Mouse (Mus musculus): ENCODE results near the gene Dhx37.

GRCm38 (mm10) chr5:125390906-125391477 is 42.9 kb downstream of the Dhx37 start:
- TF ChIP-seq CTCF (IDR thresholded peaks at IDR 0.05; ENCODE audit: low read depth) (no peak), EP300 (IDR thresholded peaks at IDR 0.05; ENCODE audit: low read depth) (no peak)

All from liver, postnatal 0 days (tissue).